Mouse (Mus musculus) neural tube, embryonic 15.5 days (tissue): Measurements from ENCODE around the gene Map2k4. TPM values are rescaled to one million over a fixed set of nuclear protein-coding genes. Genes with fewer than 3 reads are reported as not detected.

Experiments used
- ATAC-seq: fragments of 200-750 bp; cut with Nextera tagmentation; 2 replicates; pipeline ENCODE4 v1.8.0; 2017; ENCODE audit warnings: mild to moderate bottlenecking, moderate TSS enrichment, moderate library complexity; ENCODE audit not compliant: low FRiP score
- H3K27ac ChIP-seq: fragments of 300-500 bp; sonication (generic); replicated peaks from 2 replicates; pipeline ENCODE4 v1.5.1; 2015; ENCODE audit warnings: mild to moderate bottlenecking, inconsistent platforms
- H3K27me3 ChIP-seq: fragments of 300-500 bp; sonication (generic); replicated peaks from 2 replicates; pipeline ENCODE4 v1.6.1; 2015; ENCODE audit warnings: inconsistent platforms
- H3K36me3 ChIP-seq: fragments of 300-500 bp; sonication (generic); 2 replicates; pipeline ENCODE4 v1.6.1; 2015; ENCODE audit warnings: inconsistent platforms
- H3K4me1 ChIP-seq: fragments of 300-500 bp; sonication (generic); 2 replicates; pipeline ENCODE4 v1.6.1; 2015; ENCODE audit warnings: inconsistent platforms
- H3K4me2 ChIP-seq: fragments of 300-500 bp; sonication (generic); 2 replicates; pipeline ENCODE4 v1.6.1; 2015; ENCODE audit warnings: inconsistent platforms, mild to moderate bottlenecking, moderate library complexity
- H3K4me3 ChIP-seq: fragments of 300-500 bp; sonication (generic); replicated peaks from 2 replicates; pipeline ENCODE4 v1.5.1; 2015; ENCODE audit warnings: mild to moderate bottlenecking, inconsistent platforms
- H3K9ac ChIP-seq: fragments of 300-500 bp; sonication (generic); replicated peaks from 2 replicates; pipeline ENCODE4 v1.6.1; 2015; ENCODE audit warnings: mild to moderate bottlenecking, inconsistent platforms
- H3K9me3 ChIP-seq: fragments of 300-500 bp; sonication (generic); replicated peaks from 2 replicates; pipeline ENCODE4 v1.6.1; 2016; ENCODE audit warnings: inconsistent platforms
- WGBS: fragments of 180-500 bp; shearing (Covaris S2); methylation state at CpG from one replicate; pipeline ENCODE4 v1.1.7; 2015; ENCODE audit warnings: mixed read lengths; 5-methylcytosine and 5-hydroxymethylcytosine counted together
- polyA plus RNA-seq: library from polyadenylated mRNA; unstranded; fragments of >200 nt; fragmentation: Nextera tagmentation; extraction: Ambion mirVana; gene quantifications from 2 replicates; pipeline ENCODE4 v1.2.1, GENCODE M21; 2015

Gene Map2k4
- polyA plus RNA-seq, 1 experiment from 2014 or later, result 109 TPM

GRCm38 (mm10) chr11:65740390-65740789 is 47.7 kb downstream of the Map2k4 start:
- H3K4me1 ChIP-seq, result peaks cover 6% of the 10 kb centered on the region
- 84% methylated on average over 2 of the region's 2 CpGs for WGBS
- no peaks in the 10 kb centered on the region for H3K27me3 ChIP-seq
- H3K4me2 ChIP-seq, result no peak overlapping the region
- H3K36me3 ChIP-seq, result no peaks in the 10 kb centered on the region
- no peak overlapping the region for H3K27ac ChIP-seq
- no peak for ATAC-seq
- no peak overlapping the region for H3K9ac ChIP-seq
- H3K4me3 ChIP-seq, result no peak overlapping the region
- H3K9me3 ChIP-seq, result no peaks in the 10 kb centered on the region

- Histone ChIP-seq H3K36me3 (0 out of 2 replicates have a peak, but pooled peaks cover 2% of the 10 kb centered on the region), H3K27me3 (no peaks in the 10 kb centered on the region), H3K4me2 (no peak overlapping the region), H3K4me3 (no peak overlapping the region), H3K9me3 (no peaks in the 10 kb centered on the region), H3K9ac (no peak overlapping the region), H3K4me1 (0 out of 2 replicates have a peak, but pooled peaks cover 3% of the 10 kb centered on the region), H3K27ac (no peak overlapping the region)
- no peak for ATAC-seq
Measured at GRCm38 (mm10) chr11:65739880-65740279, 48.2 kb downstream of the Map2k4 start.

- no peak for ATAC-seq
- peaks cover 14% of the 10 kb centered on the region for H3K4me1 ChIP-seq
- no peak overlapping the region for H3K27ac ChIP-seq
- H3K27me3 ChIP-seq, result no peaks in the 10 kb centered on the region
- H3K4me2 ChIP-seq, result no peak overlapping the region
- H3K9me3 ChIP-seq, result no peaks in the 10 kb centered on the region
- no peak overlapping the region for H3K9ac ChIP-seq
- H3K4me3 ChIP-seq, result no peak overlapping the region
- WGBS, result 81% methylated on average over 7 of the region's 7 CpGs
- H3K36me3 ChIP-seq, result 0 out of 2 replicates have a peak, but pooled peaks cover 7% of the 10 kb centered on the region
Measured at GRCm38 (mm10) chr11:65734656-65735055, 53.4 kb downstream of the Map2k4 start.

DNA sequence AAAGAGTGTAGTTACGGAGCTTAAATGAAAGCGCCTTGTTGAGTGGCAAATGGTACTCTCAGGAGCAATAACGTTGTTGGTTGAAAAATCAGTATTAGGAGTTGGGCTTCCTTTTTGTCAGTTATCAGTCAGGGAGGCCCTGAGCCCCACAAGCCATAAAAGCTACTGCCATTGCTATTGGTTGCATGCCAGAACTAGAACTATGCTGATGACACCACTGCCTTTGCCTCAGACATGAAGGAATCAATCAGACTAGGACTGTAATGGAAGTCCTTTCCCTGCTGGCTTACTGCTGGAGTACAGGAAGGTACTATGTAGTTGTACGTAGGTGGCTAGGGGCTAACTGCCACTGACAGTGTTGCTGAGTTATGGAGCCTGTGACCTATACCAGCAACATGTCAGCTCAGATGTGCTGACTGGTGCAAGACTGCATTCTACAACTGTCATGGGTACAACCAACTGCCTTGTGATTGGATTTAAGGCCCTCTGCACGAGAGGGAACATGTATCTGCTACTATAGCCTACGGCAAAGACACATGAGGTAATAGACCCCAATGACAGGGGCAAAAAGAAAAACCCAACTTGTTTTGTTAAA is 58.4 kb downstream of the Map2k4 start:
- peak; percentile 74 for ATAC-seq
- Histone ChIP-seq H3K27me3 (no peaks in the 10 kb centered on the region), H3K27ac (peak overlapping the region; percentile 60), H3K4me2 (no peak overlapping the region), H3K9ac (no peak overlapping the region), H3K36me3 (0 out of 2 replicates have a peak, but pooled peaks cover 4% of the 10 kb centered on the region), H3K4me3 (no peak overlapping the region), H3K4me1 (peaks cover 25% of the 10 kb centered on the region), H3K9me3 (no peaks in the 10 kb centered on the region)
- 64% methylated on average over 6 of the region's 6 CpGs for WGBS

- Histone ChIP-seq H3K27ac (peak overlapping the region; percentile 60), H3K9me3 (no peaks in the 10 kb centered on the region), H3K4me3 (no peak overlapping the region), H3K4me2 (no peak overlapping the region), H3K9ac (no peak overlapping the region), H3K27me3 (no peaks in the 10 kb centered on the region), H3K36me3 (no peaks in the 10 kb centered on the region), H3K4me1 (peaks cover 23% of the 10 kb centered on the region)
- ATAC-seq, result no peak
- WGBS, result 94% methylated on average over 4 of the region's 4 CpGs
Measured at GRCm38 (mm10) chr11:65728906-65729305, 59.2 kb downstream of the Map2k4 start.

- WGBS, result 92% methylated on average over 2 of the region's 2 CpGs
- Histone ChIP-seq H3K9me3 (no peaks in the 10 kb centered on the region), H3K27ac (no peak overlapping the region), H3K27me3 (no peaks in the 10 kb centered on the region), H3K9ac (no peak overlapping the region), H3K4me2 (no peak overlapping the region), H3K4me3 (no peak overlapping the region), H3K4me1 (peaks cover 3% of the 10 kb centered on the region), H3K36me3 (0 out of 2 replicates have a peak, but pooled peaks cover 3% of the 10 kb centered on the region)
- no peak for ATAC-seq
Measured at GRCm38 (mm10) chr11:65723715-65724114, 64.4 kb downstream of the Map2k4 start.

GRCm38 (mm10) chr11:65721615-65722014 is 66.5 kb downstream of the Map2k4 start:
- Histone ChIP-seq H3K4me2 (no peak overlapping the region), H3K27ac (no peak overlapping the region), H3K4me1 (no peaks in the 10 kb centered on the region), H3K36me3 (0 out of 2 replicates have a peak, but pooled peaks cover 3% of the 10 kb centered on the region), H3K9me3 (no peaks in the 10 kb centered on the region), H3K9ac (no peak overlapping the region), H3K27me3 (no peaks in the 10 kb centered on the region), H3K4me3 (no peak overlapping the region)
- 79% methylated on average over 3 of the region's 3 CpGs for WGBS
- ATAC-seq, result no peak

DNA sequence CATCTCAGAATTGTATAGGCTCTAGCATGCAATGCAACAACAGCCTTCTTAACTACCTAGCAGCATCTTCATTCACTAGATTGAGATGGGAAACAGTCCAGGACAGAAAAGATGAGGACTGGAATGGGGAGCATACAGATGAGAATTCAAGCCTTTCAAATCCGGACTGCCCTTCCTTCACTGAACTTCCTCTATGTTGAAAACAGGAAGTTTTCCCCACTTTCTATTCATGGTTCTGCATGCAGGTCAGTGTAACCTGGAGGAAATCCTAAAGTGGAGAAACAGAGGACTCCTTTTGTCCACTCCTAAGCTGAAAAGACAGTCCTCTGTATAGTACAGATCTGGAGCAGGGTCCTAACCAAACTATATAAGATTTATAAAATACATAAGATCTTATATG is 68.1 kb downstream of the Map2k4 start:
- Histone ChIP-seq H3K36me3 (0 out of 2 replicates have a peak, but pooled peaks cover 5% of the 10 kb centered on the region), H3K27me3 (no peaks in the 10 kb centered on the region), H3K9me3 (no peaks in the 10 kb centered on the region), H3K4me2 (no peak overlapping the region), H3K9ac (no peak overlapping the region), H3K4me1 (no peaks in the 10 kb centered on the region), H3K4me3 (no peak overlapping the region), H3K27ac (no peak overlapping the region)
- 73% methylated on average over 1 of the region's 1 CpGs for WGBS
- no peak for ATAC-seq

- no peak overlapping the region for H3K9ac ChIP-seq
- H3K4me3 ChIP-seq, result no peak overlapping the region
- no peak for ATAC-seq
- no peak overlapping the region for H3K4me2 ChIP-seq
- no peaks in the 10 kb centered on the region for H3K27me3 ChIP-seq
- WGBS, result 84% methylated on average over 4 of the region's 4 CpGs
- no peak overlapping the region for H3K27ac ChIP-seq
- H3K9me3 ChIP-seq, result no peaks in the 10 kb centered on the region
- H3K36me3 ChIP-seq, result peaks cover 8% of the 10 kb centered on the region
- H3K4me1 ChIP-seq, result peaks cover 10% of the 10 kb centered on the region
Measured at GRCm38 (mm10) chr11:65713830-65714229, 74.3 kb downstream of the Map2k4 start.

DNA sequence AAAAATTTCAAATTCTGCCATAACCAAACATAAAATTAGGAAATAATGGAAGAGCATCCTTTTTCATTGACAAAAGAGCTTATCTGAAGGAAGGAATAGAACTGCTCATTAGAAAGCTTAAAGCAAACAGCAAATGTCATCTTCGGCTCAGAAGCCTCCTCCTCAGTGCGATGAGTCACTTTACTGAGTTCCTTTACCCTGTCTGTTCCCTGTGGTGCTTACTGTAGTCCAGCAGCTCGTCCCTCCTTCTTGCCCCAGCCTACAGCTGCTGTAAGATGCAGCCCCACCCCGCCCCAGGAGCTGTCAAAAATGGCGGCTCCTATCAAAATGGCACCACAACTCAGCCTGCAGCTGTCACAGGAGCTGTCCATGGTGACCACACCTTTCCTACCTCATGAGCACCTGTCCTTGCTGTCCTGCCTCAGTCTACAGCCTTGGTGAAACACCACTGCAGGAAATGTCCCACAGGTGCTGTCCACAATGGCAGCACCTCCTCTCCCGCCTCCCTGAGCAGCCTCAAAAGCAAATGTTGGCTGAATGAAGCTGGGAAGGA is 75.3 kb downstream of the Map2k4 start:
- ATAC-seq, result no peak
- 0 out of 2 replicates have a peak overlapping the region, but pooled peaks have one; percentile 28 for H3K27ac ChIP-seq
- H3K4me3 ChIP-seq, result no peak overlapping the region
- 80% methylated on average over 6 of the region's 6 CpGs for WGBS
- peaks cover 10% of the 10 kb centered on the region for H3K4me1 ChIP-seq
- H3K27me3 ChIP-seq, result no peaks in the 10 kb centered on the region
- no peak overlapping the region for H3K9ac ChIP-seq
- H3K4me2 ChIP-seq, result no peak overlapping the region
- H3K36me3 ChIP-seq, result peaks cover 13% of the 10 kb centered on the region
- no peaks in the 10 kb centered on the region for H3K9me3 ChIP-seq

DNA sequence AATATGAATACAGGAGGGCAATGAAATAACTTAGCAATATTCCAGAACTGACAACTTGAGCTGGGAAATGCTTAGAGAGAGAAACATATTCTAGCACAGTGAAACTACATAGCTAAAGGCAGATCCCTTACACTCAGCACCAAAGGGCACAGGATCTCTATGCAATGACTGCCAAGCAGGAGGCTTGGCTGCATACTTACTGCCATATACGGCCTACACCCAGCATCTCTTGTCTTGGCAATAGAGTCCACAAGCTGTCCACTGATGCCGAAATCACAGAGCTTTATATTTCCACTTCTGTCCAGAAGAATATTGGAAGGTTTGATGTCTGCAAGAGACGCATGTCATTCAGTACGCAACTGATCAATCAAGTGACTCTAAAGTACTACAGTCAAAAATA is 81.3 kb downstream of the Map2k4 start:
- H3K36me3 ChIP-seq, result peaks cover 33% of the 10 kb centered on the region
- no peak overlapping the region for H3K9ac ChIP-seq
- H3K27me3 ChIP-seq, result no peaks in the 10 kb centered on the region
- no peak overlapping the region for H3K4me3 ChIP-seq
- no peak overlapping the region for H3K4me2 ChIP-seq
- H3K9me3 ChIP-seq, result no peaks in the 10 kb centered on the region
- no peaks in the 10 kb centered on the region for H3K4me1 ChIP-seq
- over 99% methylated on average over 4 of the region's 4 CpGs for WGBS
- H3K27ac ChIP-seq, result no peak overlapping the region
- no peak for ATAC-seq

DNA sequence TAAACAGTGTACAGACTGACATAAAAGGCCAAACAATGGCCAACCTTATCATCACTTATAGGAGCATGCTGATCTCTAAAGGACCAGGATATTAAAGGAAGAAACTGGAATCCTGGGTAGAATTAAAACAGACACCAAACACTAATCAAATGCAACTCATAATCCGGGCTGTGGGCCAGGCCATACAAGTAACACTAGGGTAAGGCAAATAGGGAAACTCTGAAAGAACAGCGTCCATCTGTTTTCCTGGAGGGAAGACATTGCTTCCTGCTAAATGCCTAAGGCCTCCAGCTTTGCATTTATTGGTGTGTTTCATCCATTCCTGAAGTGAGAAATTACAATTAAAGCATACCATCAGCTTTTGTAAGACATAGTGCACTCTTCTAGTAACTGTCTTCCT is 81.9 kb downstream of the Map2k4 start:
- Histone ChIP-seq H3K27ac (no peak overlapping the region), H3K4me1 (no peaks in the 10 kb centered on the region), H3K36me3 (peaks cover 33% of the 10 kb centered on the region), H3K9ac (no peak overlapping the region), H3K4me2 (no peak overlapping the region), H3K4me3 (no peak overlapping the region), H3K9me3 (no peaks in the 10 kb centered on the region), H3K27me3 (no peaks in the 10 kb centered on the region)
- 95% methylated on average over 2 of the region's 2 CpGs for WGBS
- ATAC-seq, result no peak
